Mouse (Mus musculus) embryo, embryonic 10 days (tissue): Measurements from ENCODE around the gene Nkx2-3.

Experiments
- DNase-seq: peaks from one replicate; pipeline ENCODE4 v3.0.0-alpha.2; 2015; ENCODE audit warnings: low spot score

The Nkx2-3 gene

DNA sequence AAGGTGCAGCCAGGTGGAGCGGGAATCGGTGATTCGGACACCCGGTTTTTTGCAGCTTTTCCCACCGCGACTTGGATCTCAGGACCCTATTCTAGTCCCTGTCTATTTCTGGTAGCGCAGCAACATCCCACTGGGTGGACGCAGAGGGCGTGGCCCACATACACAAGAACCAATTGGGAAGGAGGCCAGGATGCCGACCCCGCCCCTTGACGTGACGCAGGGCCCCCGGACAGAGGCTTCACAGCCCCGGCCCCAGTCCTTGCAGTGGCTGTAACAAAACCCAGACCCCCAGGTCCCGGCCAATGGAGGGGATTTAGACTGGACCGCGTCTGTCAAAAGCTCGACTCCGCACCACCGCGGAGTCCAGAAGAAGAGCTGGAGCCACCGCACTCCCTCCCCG is at the start of gene Nkx2-3:
Nkx2-3 (plus strand) TSS at position 275 of the 400 bp plus-strand sequence.
- DNase-seq: peak; percentile 95

- no peak for DNase-seq
Observed at GRCm38 (mm10) chr19:43563166-43563565, 49.0 kb upstream of the Nkx2-3 start.

- DNase-seq: peak; percentile 45
Observed at GRCm38 (mm10) chr19:43568298-43568697, 43.8 kb upstream of the Nkx2-3 start.

- no peak for DNase-seq
Observed at GRCm38 (mm10) chr19:43569133-43569532, 43.0 kb upstream of the Nkx2-3 start.

- DNase-seq: peak; percentile 80
Observed at GRCm38 (mm10) chr19:43570831-43571790, 41.0 kb upstream of the Nkx2-3 start.

- DNase-seq: no peak
Observed at GRCm38 (mm10) chr19:43579081-43579796, 32.9 kb upstream of the Nkx2-3 start.

DNA sequence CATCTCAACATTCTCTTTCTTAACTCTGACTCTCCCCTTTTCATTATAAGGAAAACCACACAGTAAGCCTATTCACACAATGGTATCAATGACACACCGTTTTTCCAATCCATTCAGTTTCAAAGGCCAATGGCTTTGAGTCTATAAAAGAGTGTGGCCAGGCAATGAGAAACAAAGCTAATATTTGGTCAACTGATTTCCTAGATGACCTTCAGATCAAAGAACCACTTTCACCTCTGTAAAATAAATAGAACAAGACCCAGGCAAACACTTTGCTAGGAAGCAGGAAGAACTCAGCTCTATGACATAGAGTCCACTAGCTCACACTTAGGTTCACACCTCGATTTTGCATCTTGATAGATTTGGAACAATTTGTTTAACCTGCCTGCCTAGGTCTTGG is 30.9 kb upstream of the Nkx2-3 start:
- DNase-seq: no peak

- no peak for DNase-seq
Observed at GRCm38 (mm10) chr19:43583192-43583591, 28.9 kb upstream of the Nkx2-3 start.

- no peak for DNase-seq
Observed at GRCm38 (mm10) chr19:43583595-43583994, 28.5 kb upstream of the Nkx2-3 start.

DNA sequence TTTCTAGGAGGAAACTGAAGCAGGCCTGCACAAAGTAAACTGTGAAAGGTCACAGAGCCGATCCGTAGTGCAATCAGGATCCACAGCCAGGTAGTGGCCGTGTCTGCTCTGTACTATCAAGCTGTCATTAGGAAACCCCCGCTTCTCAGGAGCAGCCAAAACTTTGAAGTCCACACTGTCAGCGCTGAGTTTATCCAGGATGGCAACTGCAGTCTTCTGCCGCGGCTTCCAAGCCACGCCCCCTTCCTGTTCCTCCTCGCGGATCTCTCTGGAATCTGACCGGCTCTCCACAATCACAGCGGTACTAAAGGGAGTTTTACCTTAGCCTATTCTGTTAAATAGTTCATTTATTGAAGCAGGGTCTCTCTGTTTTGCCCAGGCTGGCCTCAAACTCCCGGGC is 27.3 kb upstream of the Nkx2-3 start:
- peak; percentile 77 for DNase-seq

- DNase-seq: no peak
Observed at GRCm38 (mm10) chr19:43592026-43592425, 20.1 kb upstream of the Nkx2-3 start.

- DNase-seq: no peak
Observed at GRCm38 (mm10) chr19:43596981-43597380, 15.1 kb upstream of the Nkx2-3 start.

DNA sequence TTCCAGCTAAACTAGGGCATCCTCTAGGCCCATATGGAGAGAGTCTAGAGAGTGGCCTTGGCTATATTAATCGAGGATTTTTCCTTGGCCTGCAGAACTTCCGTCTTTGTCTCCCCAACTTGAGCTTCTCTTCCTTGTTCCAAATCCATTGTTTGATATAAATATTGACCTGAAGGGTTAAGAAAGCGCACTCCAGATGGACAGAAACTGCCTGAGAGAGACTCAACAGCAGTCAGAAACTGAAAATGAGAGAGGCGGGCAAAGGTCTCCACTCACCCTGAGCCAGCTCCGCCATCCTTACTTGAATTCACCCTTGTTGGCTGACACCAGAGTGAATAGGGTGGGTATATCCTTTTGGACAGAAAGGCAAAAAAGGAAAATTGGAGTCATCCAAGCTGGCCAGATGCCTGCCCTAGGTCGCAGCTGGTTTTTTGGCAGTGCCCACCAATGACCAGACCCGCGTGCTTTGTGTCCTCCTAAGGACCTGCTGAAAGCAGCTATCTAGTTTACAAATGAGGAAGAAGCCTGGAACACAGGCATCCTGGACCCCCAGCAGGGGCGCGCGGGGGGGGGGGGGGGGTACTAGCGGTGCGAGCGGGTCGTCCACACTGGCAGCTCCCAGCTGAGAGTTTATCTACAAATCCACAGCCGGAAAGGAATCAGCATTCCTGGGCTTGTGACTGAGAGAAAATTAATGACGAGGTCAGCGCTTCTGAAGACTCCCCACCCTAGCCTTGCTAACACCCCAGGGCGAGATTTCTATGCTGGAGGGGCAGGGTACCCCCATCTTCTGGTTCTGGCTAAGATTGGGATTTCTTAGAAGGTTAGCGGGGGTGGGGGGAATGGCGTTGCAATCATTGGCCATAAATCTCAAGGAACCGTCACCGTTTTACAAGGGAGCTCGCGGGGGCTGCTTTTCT is 13.1 kb upstream of the Nkx2-3 start:
- DNase-seq: no peak

- peak; percentile 75 for DNase-seq
Observed at GRCm38 (mm10) chr19:43599776-43600544, 12.2 kb upstream of the Nkx2-3 start.

GRCm38 (mm10) chr19:43600545-43601331 is 11.4 kb upstream of the Nkx2-3 start:
- DNase-seq: no peak

GRCm38 (mm10) chr19:43601440-43601839 is 10.7 kb upstream of the Nkx2-3 start:
- DNase-seq: peak; percentile 24

DNA sequence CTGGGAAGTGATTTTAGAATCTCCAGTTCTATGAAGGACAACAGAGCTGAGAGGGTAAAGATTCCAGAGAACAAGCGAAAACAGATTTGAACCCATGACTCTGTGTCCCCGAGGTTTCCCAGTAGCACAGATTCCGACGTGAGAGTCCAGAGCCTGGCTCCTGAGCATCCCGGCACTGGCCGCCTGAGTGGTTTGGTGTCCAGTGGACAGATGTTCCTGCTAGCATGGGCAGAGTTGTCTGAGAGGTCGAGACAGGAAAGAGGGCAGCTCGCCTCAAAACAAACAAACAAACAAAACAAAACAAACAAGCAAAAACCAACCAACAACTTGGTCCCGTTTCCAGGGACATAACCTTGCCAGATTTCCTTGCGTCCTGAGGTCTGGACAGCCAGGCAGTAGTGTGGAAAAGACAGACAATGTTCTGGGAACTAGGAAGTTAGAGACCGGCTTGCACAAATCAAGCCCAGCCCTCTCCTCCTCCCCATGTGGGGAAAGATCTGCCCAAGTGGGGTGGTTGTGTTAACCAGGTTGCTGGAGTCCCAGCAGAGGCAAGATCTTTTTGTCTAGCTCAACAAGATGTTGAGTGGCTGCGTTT is 10.0 kb upstream of the Nkx2-3 start:
- no peak for DNase-seq

GRCm38 (mm10) chr19:43603521-43603920 is 8.6 kb upstream of the Nkx2-3 start:
- no peak for DNase-seq

- no peak for DNase-seq
Observed at GRCm38 (mm10) chr19:43604492-43605120, 7.5 kb upstream of the Nkx2-3 start.
